Mouse (Mus musculus) testis, adult 2 months (tissue): ENCODE measurements around the gene Trank1. TPM values are rescaled to one million over a fixed set of nuclear protein-coding genes. Genes with fewer than 3 reads are reported as not detected.

ENCODE experiments used
- H3K27ac ChIP-seq: fragments of 200-500 bp; 2 replicates; pipeline ENCODE4 v1.5.1; 2012; ENCODE audit warnings: low read depth, low read length; ENCODE audit not compliant: control insufficient read depth, insufficient read depth
- H3K27me3 ChIP-seq: fragments of 200-500 bp; 2 replicates; pipeline ENCODE4 v1.6.1; 2012; ENCODE audit warnings: mild to moderate bottlenecking, low read length, moderate library complexity; ENCODE audit not compliant: control insufficient read depth, insufficient read depth
- H3K36me3 ChIP-seq: fragments of 200-500 bp; 2 replicates; pipeline ENCODE4 v1.6.1; 2012; ENCODE audit warnings: mild to moderate bottlenecking, low read length; ENCODE audit not compliant: control insufficient read depth, insufficient read depth
- H3K4me1 ChIP-seq: fragments of 200-500 bp; 2 replicates; pipeline ENCODE4 v1.6.1; 2012; ENCODE audit warnings: low read length; ENCODE audit not compliant: control insufficient read depth, insufficient read depth
- H3K4me3 ChIP-seq: fragments of 200-500 bp; 2 replicates; pipeline ENCODE4 v1.5.1; 2012; ENCODE audit warnings: low read depth, mild to moderate bottlenecking, low read length, moderate library complexity, mixed read lengths; ENCODE audit not compliant: control insufficient read depth
- CTCF ChIP-seq: fragments of 200-500 bp; IDR thresholded peaks from 2 replicates; pipeline ENCODE4 v1.5.1; 2012; ENCODE audit warnings: low read depth, mild to moderate bottlenecking, inconsistent platforms, low read length, moderate library complexity; ENCODE audit not compliant: control insufficient read depth, insufficient read depth, insufficient replicate concordance
- POLR2A ChIP-seq: fragments of 200-500 bp; IDR thresholded peaks from 2 replicates; pipeline ENCODE4 v1.6.1; 2012; ENCODE audit warnings: low read depth, mild to moderate bottlenecking, inconsistent platforms, low read length, moderate library complexity; ENCODE audit not compliant: control insufficient read depth
- polyA plus RNA-seq: library from polyadenylated mRNA; depleted of rRNA; stranded (reverse); fragments of >200 nt; gene quantifications from 2 replicates; pipeline ENCODE4 v1.2.3, GENCODE M21; 2012; rRNA removed

The Trank1 gene
- 21.3 and 25.0 TPM in 2 replicates for polyA plus RNA-seq

GRCm38 (mm10) chr9:111311031-111311842 lies at the start of gene Trank1:
TSS of gene Trank1 (plus strand) at chr9:111311739.
- Histone ChIP-seq H3K4me1 (peaks cover 5% of the 10 kb centered on the region), H3K27ac (peak within 1 kb of the TSS; percentile 33), H3K27me3 (no peaks in the 10 kb centered on the region), H3K4me3 (peak within 1 kb of the TSS; percentile 80), H3K36me3 (no peaks in the 10 kb centered on the region)
- peak; percentile 61 for TF ChIP-seq POLR2A
- no peak for TF ChIP-seq CTCF

GRCm38 (mm10) chr9:111267998-111268397 lies 43.5 kb upstream of the Trank1 start:
- TF ChIP-seq CTCF (no peak), POLR2A (no peak)
- H3K27me3 ChIP-seq, result no peaks in the 10 kb centered on the region
- H3K4me1 ChIP-seq, result peaks cover 7% of the 10 kb centered on the region
- H3K27ac ChIP-seq, result no peak overlapping the region
- no peak overlapping the region for H3K4me3 ChIP-seq
- H3K36me3 ChIP-seq, result no peaks in the 10 kb centered on the region; the same call in 1 of the 2 replicates

- H3K4me1 ChIP-seq, result peaks cover 7% of the 10 kb centered on the region
- TF ChIP-seq CTCF (no peak), POLR2A (no peak)
- H3K4me3 ChIP-seq, result peak overlapping the region; percentile 94
- H3K36me3 ChIP-seq, result no peaks in the 10 kb centered on the region; the same call in 1 of the 2 replicates
- peak overlapping the region; percentile 76 for H3K27ac ChIP-seq
- no peaks in the 10 kb centered on the region for H3K27me3 ChIP-seq
Measured at GRCm38 (mm10) chr9:111270606-111271005, 40.9 kb upstream of the Trank1 start.

GRCm38 (mm10) chr9:111271056-111271433 lies 40.5 kb upstream of the Trank1 start:
- TF ChIP-seq CTCF (no peak), POLR2A (no peak; the same call in 1 of the 2 replicates)
- H3K27ac ChIP-seq, result peak overlapping the region; percentile 76
- H3K36me3 ChIP-seq, result no peaks in the 10 kb centered on the region; the same call in 1 of the 2 replicates
- peak overlapping the region; percentile 94 for H3K4me3 ChIP-seq
- H3K4me1 ChIP-seq, result peaks cover 7% of the 10 kb centered on the region
- no peaks in the 10 kb centered on the region for H3K27me3 ChIP-seq

GRCm38 (mm10) chr9:111271434-111272160 lies 39.9 kb upstream of the Trank1 start, which contains the start of the genes Mlh1 and Epm2aip1:
TSS of gene Mlh1 (minus strand) at chr9:111271791.
TSS of gene Epm2aip1 (plus strand) at chr9:111271929.
- peak within 1 kb of the TSS; percentile 92 for H3K27ac ChIP-seq
- peak within 1 kb of the TSS; percentile 94 for H3K4me3 ChIP-seq
- H3K4me1 ChIP-seq, result peaks cover 7% of the 10 kb centered on the region
- H3K27me3 ChIP-seq, result no peaks in the 10 kb centered on the region
- no peaks in the 10 kb centered on the region; the same call in 1 of the 2 replicates for H3K36me3 ChIP-seq
- TF ChIP-seq CTCF, result no peak
- TF ChIP-seq POLR2A, result peak; percentile 70

GRCm38 (mm10) chr9:111272356-111272755 lies 39.2 kb upstream of the Trank1 start:
- TF ChIP-seq POLR2A (no peak), CTCF (no peak)
- Histone ChIP-seq H3K27ac (peak overlapping the region; percentile 92), H3K27me3 (no peaks in the 10 kb centered on the region), H3K4me3 (peak overlapping the region; percentile 94), H3K36me3 (no peaks in the 10 kb centered on the region), H3K4me1 (peaks cover 7% of the 10 kb centered on the region)
